Mouse (Mus musculus) heart, postnatal 0 days (tissue): ENCODE results near the gene Cdpf1. TPM values are rescaled to one million over a fixed set of nuclear protein-coding genes. Genes with fewer than 3 reads are reported as not detected.

Experiments
- ATAC-seq: fragments of 200-750 bp; cut with Nextera tagmentation; 2 replicates; pipeline ENCODE4 v1.8.0; 2017; ENCODE audit warnings: low read depth, moderate number of reproducible peaks, moderate library complexity; ENCODE audit not compliant: insufficient read depth
- DNase-seq: peaks from one replicate; pipeline ENCODE4 v3.0.0-alpha.2; 2016; ENCODE audit warnings: low spot score
- H3K27ac ChIP-seq: fragments of 300-500 bp; sonication (generic); 2 replicates; pipeline ENCODE4 v1.5.1; 2014; ENCODE audit warnings: low read depth, mild to moderate bottlenecking
- H3K27me3 ChIP-seq: fragments of 300-500 bp; sonication (generic); 2 replicates; pipeline ENCODE4 v1.6.1; 2014; ENCODE audit warnings: low read length, mixed read lengths; ENCODE audit not compliant: control insufficient read depth, insufficient read depth
- H3K36me3 ChIP-seq: fragments of 300-500 bp; sonication (generic); replicated peaks from 2 replicates; pipeline ENCODE4 v1.6.1; 2014; ENCODE audit warnings: low read length, mixed read lengths; ENCODE audit not compliant: control insufficient read depth, insufficient read depth
- H3K4me1 ChIP-seq: fragments of 300-500 bp; sonication (generic); 2 replicates; pipeline ENCODE4 v1.6.1; 2014; ENCODE audit warnings: antibody characterized with exemption; ENCODE audit not compliant: control insufficient read depth, insufficient read depth
- H3K4me2 ChIP-seq: fragments of 300-500 bp; sonication (generic); 2 replicates; pipeline ENCODE4 v1.6.1; 2014; ENCODE audit warnings: low read depth, mild to moderate bottlenecking, low read length, moderate library complexity
- H3K4me3 ChIP-seq: fragments of 300-500 bp; sonication (generic); 2 replicates; pipeline ENCODE4 v1.5.1; 2014; ENCODE audit warnings: low read depth, low read length
- H3K9ac ChIP-seq: fragments of 300-500 bp; sonication (generic); replicated peaks from 2 replicates; pipeline ENCODE4 v1.6.1; 2014; ENCODE audit warnings: low read depth, low read length, mixed read lengths
- H3K9me3 ChIP-seq: fragments of 300-500 bp; sonication (generic); replicated peaks from 2 replicates; pipeline ENCODE4 v1.6.1; 2016; ENCODE audit warnings: low read length; ENCODE audit not compliant: control insufficient read depth
- CTCF ChIP-seq: IDR thresholded peaks from 2 replicates; pipeline ENCODE4 v1.5.1; 2016; ENCODE audit warnings: antibody characterized with exemption, control low read depth, low read depth
- EP300 ChIP-seq: IDR thresholded peaks from 2 replicates; pipeline ENCODE4 v1.6.1; 2016; ENCODE audit warnings: antibody characterized with exemption, low read depth
- WGBS: fragments of 180-500 bp; shearing (Covaris S2); extraction: QIAGEN DNeasy Blood & Tissue Kit; methylation state at CpG from one replicate; pipeline ENCODE4 v1.1.7; 2014; 5-methylcytosine and 5-hydroxymethylcytosine counted together
- polyA plus RNA-seq: library from polyadenylated mRNA; unstranded; fragments of >200 nt; fragmentation: Nextera tagmentation; extraction: Ambion mirVana; gene quantifications from 2 replicates; pipeline ENCODE4 v1.2.1, GENCODE M21; 2015
- total RNA-seq: library from RNA; depleted of rRNA; stranded (reverse); fragments of >200 nt; gene quantifications from 2 replicates; pipeline ENCODE4 v1.2.3, GENCODE M21; 2014; ENCODE audit warnings: low replicate concordance; rRNA removed

Cdpf1 gene
- total and polyA plus RNA-seq, 2 experiments from 2014 or later = 31.0 to 45.9 TPM

DNA sequence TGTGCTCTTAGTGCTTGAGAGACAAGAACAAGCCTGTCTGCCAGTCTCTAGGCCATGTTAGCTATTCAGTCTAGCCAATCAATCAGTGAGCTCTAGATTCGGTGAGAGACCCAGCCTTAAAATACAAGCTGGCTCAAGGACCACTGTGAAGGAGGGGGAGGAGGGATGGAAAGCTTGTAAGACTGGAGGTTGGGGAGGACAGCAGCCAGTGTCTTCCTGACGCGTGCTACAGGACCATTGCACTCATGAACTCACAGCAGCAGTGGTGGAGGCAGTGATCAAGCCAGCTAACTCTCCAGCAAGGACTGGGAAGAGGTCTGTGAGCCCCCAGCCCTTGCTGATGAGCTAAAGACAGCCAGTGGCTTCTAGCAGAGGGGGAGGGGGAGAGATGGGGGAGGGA is 46.5 kb downstream of the Cdpf1 start:
- Histone ChIP-seq H3K27me3 (no peaks in the 10 kb centered on the region), H3K27ac (no peak overlapping the region), H3K9ac (no peak overlapping the region), H3K9me3 (no peaks in the 10 kb centered on the region), H3K36me3 (no peaks in the 10 kb centered on the region), H3K4me2 (no peak overlapping the region), H3K4me3 (no peak overlapping the region), H3K4me1 (0 out of 2 replicates have a peak, but pooled peaks cover 2% of the 10 kb centered on the region)
- DNase-seq (no peak), ATAC-seq (no peak)
- TF ChIP-seq EP300 (no peak), CTCF (no peak)
- WGBS = 42% methylated on average over 3 of the region's 3 CpGs

DNA sequence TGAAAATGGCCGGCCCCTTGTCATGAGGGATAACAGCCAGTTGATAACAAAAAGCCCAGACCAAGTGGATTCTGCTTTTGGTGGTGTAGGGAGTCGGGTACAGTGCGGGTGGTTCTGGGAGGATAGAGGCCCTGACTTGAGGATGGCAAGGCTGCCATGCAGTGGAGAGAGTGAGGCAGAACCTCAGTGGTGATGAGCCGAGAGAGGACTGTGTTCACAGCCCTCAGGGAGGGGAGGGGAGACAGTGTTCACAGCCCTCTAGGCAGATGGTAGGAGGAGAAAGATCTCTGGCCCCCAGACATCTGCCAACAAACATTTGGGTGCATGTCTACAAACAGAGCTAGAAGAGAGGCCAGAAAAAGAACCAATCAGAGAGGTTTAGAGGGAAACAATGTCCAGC is 48.7 kb downstream of the Cdpf1 start:
- peaks cover 3% of the 10 kb centered on the region; the same call in 1 of the 2 replicates for H3K9me3 ChIP-seq
- WGBS = 29% methylated on average over 4 of the region's 4 CpGs
- no peak; the same call in 1 of the 2 replicates for ATAC-seq
- no peak overlapping the region for H3K4me2 ChIP-seq
- no peak overlapping the region for H3K4me3 ChIP-seq
- TF ChIP-seq EP300 (no peak), CTCF (no peak)
- no peak for DNase-seq
- no peaks in the 10 kb centered on the region for H3K36me3 ChIP-seq
- no peak overlapping the region for H3K27ac ChIP-seq
- no peaks in the 10 kb centered on the region for H3K27me3 ChIP-seq
- H3K4me1 ChIP-seq = 0 out of 2 replicates have a peak, but pooled peaks cover 2% of the 10 kb centered on the region
- H3K9ac ChIP-seq = no peak overlapping the region

DNA sequence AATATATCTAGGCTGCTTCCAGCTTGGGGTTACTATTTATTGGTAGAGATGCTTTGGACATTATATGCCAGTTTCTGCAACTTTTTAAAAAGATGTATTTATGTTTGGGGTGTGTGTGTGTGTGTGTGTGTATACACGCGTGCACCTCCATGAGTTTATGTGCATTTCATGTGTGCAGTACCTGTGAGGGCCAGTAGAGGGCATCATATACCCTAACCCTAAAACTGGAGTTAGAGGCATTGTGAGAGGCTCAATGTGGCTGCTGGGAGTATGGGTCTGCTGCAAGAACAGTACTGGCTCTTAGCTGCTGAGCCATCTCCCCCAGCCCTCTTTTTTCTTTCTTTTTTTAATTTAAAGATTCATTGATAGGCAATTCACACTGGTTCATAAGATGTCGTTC is 53.7 kb downstream of the Cdpf1 start:
- no peak overlapping the region for H3K4me3 ChIP-seq
- WGBS = 97% methylated on average over 3 of the region's 3 CpGs
- no peak for ATAC-seq

More for the DNA sequence above, 53.7 kb downstream of the Cdpf1 start:
- Histone ChIP-seq H3K4me2 (no peak overlapping the region), H3K4me1 (peaks cover 16% of the 10 kb centered on the region), H3K27me3 (no peaks in the 10 kb centered on the region), H3K27ac (no peak overlapping the region), H3K9ac (no peak overlapping the region), H3K36me3 (no peaks in the 10 kb centered on the region), H3K9me3 (peaks cover 6% of the 10 kb centered on the region; the same call in 1 of the 2 replicates)
- TF ChIP-seq CTCF = peak; percentile 29
- no peak for TF ChIP-seq EP300
- no peak for DNase-seq

Other genes starting within 250 kb of the Cdpf1 start
- 0.81 and 2.6 TPM in 2 replicates for gene Wnt7b, start 229.2 kb downstream of the Cdpf1 start, total RNA-seq
- gene Wnt7b, start 229.2 kb downstream of the Cdpf1 start, polyA plus RNA-seq = 0.10 and 0.37 TPM in 2 replicates
- gene Ppara, start 76.7 kb downstream of the Cdpf1 start, total RNA-seq = 11.6 and 18.5 TPM in 2 replicates
- 31.4 and 33.4 TPM in 2 replicates for gene Ppara, start 76.7 kb downstream of the Cdpf1 start, polyA plus RNA-seq
- gene Pkdrej, start 10.0 kb upstream of the Cdpf1 start, total RNA-seq = 2.4 and 2.7 TPM in 2 replicates
- 0.54 and 0.66 TPM in 2 replicates for gene Pkdrej, start 10.0 kb upstream of the Cdpf1 start, polyA plus RNA-seq
- gene Ttc38, start 20.6 kb upstream of the Cdpf1 start, total RNA-seq = 11.6 and 14.7 TPM in 2 replicates
- gene Ttc38, start 20.6 kb upstream of the Cdpf1 start, polyA plus RNA-seq = 6.9 and 7.6 TPM in 2 replicates
- gene Gtse1, start 48.0 kb upstream of the Cdpf1 start, total RNA-seq = 17.9 and 23.3 TPM in 2 replicates
- 6.3 and 6.7 TPM in 2 replicates for gene Gtse1, start 48.0 kb upstream of the Cdpf1 start, polyA plus RNA-seq
- 20.3 and 35.0 TPM in 2 replicates for gene Trmu, start 67.6 kb upstream of the Cdpf1 start, total RNA-seq
- 34.3 and 35.4 TPM in 2 replicates for gene Trmu, start 67.6 kb upstream of the Cdpf1 start, polyA plus RNA-seq
- 17.4 and 18.0 TPM in 2 replicates for gene Celsr1, start 222.1 kb upstream of the Cdpf1 start, total RNA-seq
- 0.80 and 0.97 TPM in 2 replicates for gene Celsr1, start 222.1 kb upstream of the Cdpf1 start, polyA plus RNA-seq
- 31.8 and 35.0 TPM in 2 replicates for gene Gramd4, start 246.0 kb upstream of the Cdpf1 start, total RNA-seq
- gene Gramd4, start 246.0 kb upstream of the Cdpf1 start, polyA plus RNA-seq = 15.4 and 16.2 TPM in 2 replicates